Comparison of ENCODE assay signal across 7 mouse cellular contexts in genomic region chr15:84856006-84856995, GRCm38 (mm10). TPM values are rescaled to one million over a fixed set of nuclear protein-coding genes. Genes with fewer than 3 reads are reported as not detected.
A peak's percentile ranks its signal among the peaks of the same experiment; 100 is the strongest.
DNase-seq lines count a peak whose midpoint lies in the region; ATAC-seq and TF ChIP-seq lines count a peak whose summit lies in the region.

TSS of gene Phf21b (minus strand) at chr15:84856049.

- peak within 1 kb of the TSS; percentile 99 for H3K4me2 ChIP-seq in limb, embryonic 13.5 days (replicated peaks)
- H3K4me2 ChIP-seq in midbrain, embryonic 15.5 days, result peak within 1 kb of the TSS; percentile 99

- H3K27ac ChIP-seq in limb, embryonic 13.5 days, result peak within 1 kb of the TSS; percentile 85
- H3K27ac ChIP-seq in midbrain, embryonic 15.5 days, result peak within 1 kb of the TSS; percentile 93
- peak within 1 kb of the TSS; percentile 70; the same call in 1 of the 2 replicates for H3K27ac ChIP-seq in spleen, adult 2 months (ENCODE audit: insufficient read depth, low read length)

- H3K9me3 ChIP-seq in limb, embryonic 13.5 days, result no peaks in the 10 kb centered on the region
- H3K9me3 ChIP-seq in midbrain, embryonic 15.5 days, result no peaks in the 10 kb centered on the region

- TF ChIP-seq CTCF in spleen, adult 2 months (IDR thresholded peaks at IDR 0.05; ENCODE audit: extremely low read depth, insufficient read depth, insufficient read length, insufficient replicate concordance), result no peak

- peak within 1 kb of the TSS; percentile 73 for H3K4me3 ChIP-seq in limb, embryonic 13.5 days
- H3K4me3 ChIP-seq in midbrain, embryonic 15.5 days, result peak within 1 kb of the TSS; percentile 85
- H3K4me3 ChIP-seq in spleen, adult 2 months (ENCODE audit: extremely low read depth, insufficient read depth, insufficient read length), result peak within 1 kb of the TSS; percentile 99

- no peak for TF ChIP-seq POLR2A in spleen, adult 2 months (IDR thresholded peaks at IDR 0.05; ENCODE audit: low read depth, low read length)

- H3K27me3 ChIP-seq in limb, embryonic 13.5 days, result peaks cover 17% of the 10 kb centered on the region
- H3K27me3 ChIP-seq in midbrain, embryonic 15.5 days (replicated peaks), result no peaks in the 10 kb centered on the region
- peaks cover 24% of the 10 kb centered on the region for H3K27me3 ChIP-seq in spleen, adult 2 months (ENCODE audit: control insufficient read depth, insufficient read depth, low read length)

- no peaks in the 10 kb centered on the region for H3K36me3 ChIP-seq in limb, embryonic 13.5 days
- no peaks in the 10 kb centered on the region for H3K36me3 ChIP-seq in midbrain, embryonic 15.5 days (replicated peaks)
- H3K36me3 ChIP-seq in spleen, adult 2 months (ENCODE audit: control insufficient read depth, insufficient read depth, low read length), result no peaks in the 10 kb centered on the region

- peaks cover 41% of the 10 kb centered on the region for H3K4me1 ChIP-seq in limb, embryonic 13.5 days
- H3K4me1 ChIP-seq in midbrain, embryonic 15.5 days, result peaks cover 39% of the 10 kb centered on the region
- peaks cover 15% of the 10 kb centered on the region for H3K4me1 ChIP-seq in spleen, adult 2 months (ENCODE audit: control insufficient read depth, insufficient read depth, insufficient read length)

- ATAC-seq in granulocyte monocyte progenitor cell, adult 5-6 weeks (replicated peaks; ENCODE audit: poor library complexity, severe bottlenecking), result peak; percentile 54
- ATAC-seq in limb, embryonic 13.5 days (ENCODE audit: low FRiP score, low read depth), result peak; percentile 69
- peak; percentile 77 for ATAC-seq in midbrain, embryonic 15.5 days (replicated peaks)

- under 1% methylated on average over 76 of the region's 76 CpGs for WGBS in limb, embryonic 13.5 days
- WGBS in midbrain, embryonic 15.5 days, result under 1% methylated on average over 71 of the region's 76 CpGs
- under 1% methylated on average over 76 of the region's 76 CpGs for WGBS in spleen, adult 2 months

- peak; percentile 94 for DNase-seq in adrenal gland, postnatal 10 days
- peak; percentile 96 for DNase-seq in embryo, embryonic 11 days
- DNase-seq in kidney, adult 11 months, result peak; percentile 78
- peak; percentile 32 to 67 for DNase-seq in spleen, adult 2 months (ENCODE audit: low read depth in 1 of 2, low spot score in 2 of 2)

- peak within 1 kb of the TSS; percentile 80 for H3K9ac ChIP-seq in limb, embryonic 13.5 days
- H3K9ac ChIP-seq in midbrain, embryonic 15.5 days, result peak within 1 kb of the TSS; percentile 67

RNA-seq across cellular contexts. Expression of gene Phf21b, which starts in this region (rescaled TPM):
- total RNA-seq in adrenal gland, postnatal 10 days (2021), result 1 to 10 TPM; 1.3 to 2.5 TPM
- total RNA-seq in granulocyte monocyte progenitor cell, adult 5-6 weeks (2014; fragmentation: Nextera tagmentation), result 0.06 and 2.5 TPM in 2 replicates
- total RNA-seq in granulocyte monocyte progenitor cell, adult 5-6 weeks (2017), result not detected in 2 replicates
- 0.48 and 0.73 TPM in 2 replicates for polyA plus RNA-seq in limb, embryonic 13.5 days (2015; fragmentation: Nextera tagmentation; extraction: Ambion mirVana)
- 6.0 and 7.6 TPM in 2 replicates for polyA plus RNA-seq in midbrain, embryonic 15.5 days (2015; fragmentation: Nextera tagmentation; extraction: Ambion mirVana)
- polyA plus RNA-seq in spleen, adult 2 months (2012; rRNA removed), result 2.1 TPM in 2 replicates

Comparison
In these comparisons a context has a peak if more than half of its experiments do, and no peak if none do; other contexts are left out.
1. Peak in every context shown above with its lines: DNase-seq, ATAC-seq, H3K4me3 ChIP-seq and H3K27ac ChIP-seq.
2. Peak in ATAC-seq, H3K4me3 ChIP-seq, H3K27ac ChIP-seq, H3K9ac ChIP-seq and H3K4me2 ChIP-seq in limb, embryonic 13.5 days; RNA of the gene not detected or under 1 TPM.